Mouse (Mus musculus) ES-E14 (cell line): ENCODE measurements around the gene 4930595D18Rik. TPM values are rescaled to one million over a fixed set of nuclear protein-coding genes. Genes with fewer than 3 reads are reported as not detected.

Experiments used
- DNase-seq: peaks from one replicate; pipeline ENCODE4 v3.0.0-alpha.2; 2013; ENCODE audit warnings: low read depth, low spot score
- H3K27ac ChIP-seq: 2 replicates; pipeline ENCODE4 v1.5.1; 2012; ENCODE audit warnings: low read depth, mild to moderate bottlenecking, low read length, moderate library complexity, mixed read lengths; ENCODE audit not compliant: poor library complexity, insufficient read depth, severe bottlenecking
- H3K36me3 ChIP-seq: 2 replicates; pipeline ENCODE4 v1.6.1; 2012; ENCODE audit warnings: mild to moderate bottlenecking, low read length, moderate library complexity, mixed read lengths; ENCODE audit not compliant: control insufficient read depth, poor library complexity, insufficient read depth, severe bottlenecking
- H3K4me1 ChIP-seq, 2 experiments: fragments of 150-350 bp in 1 of 2; sonication (generic) in 1 of 2; 2 replicates each; pipeline ENCODE4 v1.6.1; 2012; ENCODE audit warnings: low read length in 2 of 2, mild to moderate bottlenecking in 1 of 2, mixed read lengths in 1 of 2; ENCODE audit not compliant: control insufficient read depth in 2 of 2, insufficient read depth in 2 of 2, poor library complexity in 1 of 2
- H3K4me3 ChIP-seq, 2 experiments: fragments of 150-350 bp in 1 of 2; sonication (generic) in 1 of 2; 2 replicates each; pipeline ENCODE4 v1.5.1; 2012; ENCODE audit warnings: low read length in 2 of 2, low read depth in 1 of 2, mild to moderate bottlenecking in 1 of 2, mixed read lengths in 1 of 2; ENCODE audit not compliant: insufficient read depth in 1 of 2, poor library complexity in 1 of 2, severe bottlenecking in 1 of 2
- H3K9ac ChIP-seq: 2 replicates; pipeline ENCODE4 v1.6.1; 2012; ENCODE audit warnings: low read depth, mild to moderate bottlenecking, low read length, mixed read lengths; ENCODE audit not compliant: poor library complexity, insufficient read depth, severe bottlenecking
- H3K9me3 ChIP-seq: fragments of 150-350 bp; sonication (generic); 2 replicates; pipeline ENCODE4 v1.6.1; 2012; ENCODE audit warnings: low read depth, mild to moderate bottlenecking, low read length; ENCODE audit not compliant: control insufficient read depth, insufficient read depth
- CHD2 ChIP-seq: IDR thresholded peaks from 2 replicates; pipeline ENCODE4 v1.6.1; 2014; ENCODE audit warnings: mild to moderate bottlenecking, low read depth, low read length, inconsistent platforms
- HCFC1 ChIP-seq: IDR thresholded peaks from 2 replicates; pipeline ENCODE4 v1.6.1; 2012; ENCODE audit warnings: low read length, inconsistent platforms, borderline replicate concordance; ENCODE audit not compliant: insufficient read depth
- MAFK ChIP-seq: IDR thresholded peaks from 2 replicates; pipeline ENCODE4 v1.6.1; 2014; ENCODE audit warnings: mild to moderate bottlenecking, low read depth, low read length, inconsistent platforms; ENCODE audit not compliant: insufficient read depth
- ZC3H11A ChIP-seq: IDR thresholded peaks from 2 replicates; pipeline ENCODE4 v1.6.1; 2012; ENCODE audit warnings: low read depth, mild to moderate bottlenecking, inconsistent platforms, low read length, borderline replicate concordance
- ZNF384 ChIP-seq: IDR thresholded peaks from 2 replicates; pipeline ENCODE4 v1.6.1; 2012; ENCODE audit warnings: low read depth, low read length, inconsistent platforms
- in situ Hi-C, 2 experiments: fragments of 600-800 bp; cut with MboI; formaldehyde crosslinking; loops; one replicate each; pipeline ENCODE4 v1.15.1; 2025; ENCODE audit warnings: low sequenced_read_pairs in 2 of 2, inconsistent platforms in 1 of 2; ENCODE audit not compliant: unreplicated experiment in 2 of 2
- total RNA-seq: library from RNA; depleted of rRNA; stranded (reverse); fragments of 300-350 nt; gene quantifications from 2 replicates; pipeline ENCODE4 v1.2.3, GENCODE M21; 2012

4930595D18Rik gene
- total RNA-seq, 1 experiment: not detected

DNA sequence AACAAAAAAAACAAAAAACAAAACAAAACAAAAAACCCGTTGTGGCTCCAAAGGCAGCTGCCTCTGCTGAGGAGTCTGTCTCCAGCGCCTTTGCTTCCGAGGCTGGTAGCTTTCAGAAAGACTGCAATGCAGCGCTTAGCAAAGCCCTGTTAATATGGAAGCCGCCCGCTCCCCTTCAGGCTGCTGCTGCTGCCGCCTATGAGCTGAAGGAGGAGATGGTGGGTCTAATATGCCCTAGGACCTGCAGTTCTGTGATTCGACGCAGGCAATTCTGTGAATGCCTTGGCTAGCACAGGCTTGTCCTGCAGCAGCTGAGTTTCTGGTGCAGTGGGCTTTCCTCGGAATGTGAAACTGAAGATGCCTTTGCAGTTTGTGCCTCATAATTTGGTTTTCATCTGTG, 18.8 kb upstream of the 4930595D18Rik start:
- Histone ChIP-seq H3K4me1 (no peaks in the 10 kb centered on the region), H3K4me3 (no peak overlapping the region), H3K27ac (no peak overlapping the region), H3K9me3 (no peaks in the 10 kb centered on the region), H3K9ac (no peak overlapping the region), H3K36me3 (no peaks in the 10 kb centered on the region)
- DNase-seq: no peak
- in situ Hi-C loops: no loop called here
- TF ChIP-seq ZC3H11A (no peak), ZNF384 (no peak), HCFC1 (no peak), MAFK (no peak), CHD2 (no peak)

DNA sequence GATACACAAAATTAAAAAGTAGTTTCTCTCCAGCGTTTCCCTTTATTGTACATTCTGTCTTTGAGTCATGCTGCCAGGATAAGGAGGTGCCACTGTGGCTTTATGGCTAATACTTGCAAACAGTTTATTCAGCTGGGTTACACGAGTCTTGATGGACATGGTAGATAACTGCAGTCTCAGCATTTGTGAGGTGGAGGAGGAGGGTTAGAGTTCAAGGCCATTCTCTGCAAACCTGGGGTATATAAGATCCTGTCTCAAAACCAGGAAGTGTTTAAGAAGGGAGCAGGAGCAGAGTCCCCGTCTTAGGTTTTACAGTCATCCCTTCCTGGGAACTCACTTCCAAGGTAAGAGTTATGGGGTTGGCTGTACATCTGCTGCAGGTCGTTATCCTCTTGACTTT, 12.3 kb upstream of the 4930595D18Rik start:
- Histone ChIP-seq H3K9me3 (no peaks in the 10 kb centered on the region), H3K4me1 (peaks cover 0 to 3% of the 10 kb centered on the region in 2 experiments; a peak in 1 of 4 replicates), H3K4me3 (no peak overlapping the region), H3K36me3 (no peaks in the 10 kb centered on the region), H3K9ac (no peak overlapping the region), H3K27ac (no peak overlapping the region)
- in situ Hi-C loops: no loop called here
- TF ChIP-seq HCFC1: no peak
- TF ChIP-seq ZNF384: no peak
- TF ChIP-seq MAFK: no peak
- TF ChIP-seq CHD2: no peak
- TF ChIP-seq ZC3H11A: no peak
- no peak for DNase-seq

DNA sequence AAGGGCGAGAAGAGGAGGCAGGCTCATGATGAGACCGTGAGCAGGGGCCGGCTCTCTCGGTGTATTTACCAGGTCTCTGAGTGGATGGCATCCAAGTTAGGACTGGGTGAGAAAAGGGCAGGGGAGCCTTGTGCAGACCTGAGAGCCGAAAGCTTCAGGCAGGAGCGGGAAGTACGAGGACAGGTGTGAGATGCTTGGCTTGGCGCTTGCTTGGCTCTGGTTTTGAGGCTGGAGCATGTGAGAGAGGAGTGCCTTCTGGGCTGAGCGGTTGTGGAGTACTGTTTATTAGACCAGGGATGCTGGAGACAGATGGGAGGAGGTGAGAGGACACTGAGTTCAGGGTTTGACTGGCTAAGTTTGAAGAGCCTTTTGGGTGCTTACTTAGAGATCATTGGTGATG, 9.0 kb upstream of the 4930595D18Rik start:
- in situ Hi-C loops: no loop called here
- Histone ChIP-seq H3K36me3 (no peaks in the 10 kb centered on the region), H3K27ac (no peak overlapping the region), H3K9me3 (no peaks in the 10 kb centered on the region), H3K4me3 (no peak overlapping the region), H3K9ac (no peak overlapping the region), H3K4me1 (peaks cover 0 to 9% of the 10 kb centered on the region in 2 experiments; a peak in 2 of 4 replicates)
- no peak for DNase-seq
- TF ChIP-seq ZC3H11A (no peak), HCFC1 (no peak), MAFK (no peak), ZNF384 (no peak), CHD2 (no peak)

DNA sequence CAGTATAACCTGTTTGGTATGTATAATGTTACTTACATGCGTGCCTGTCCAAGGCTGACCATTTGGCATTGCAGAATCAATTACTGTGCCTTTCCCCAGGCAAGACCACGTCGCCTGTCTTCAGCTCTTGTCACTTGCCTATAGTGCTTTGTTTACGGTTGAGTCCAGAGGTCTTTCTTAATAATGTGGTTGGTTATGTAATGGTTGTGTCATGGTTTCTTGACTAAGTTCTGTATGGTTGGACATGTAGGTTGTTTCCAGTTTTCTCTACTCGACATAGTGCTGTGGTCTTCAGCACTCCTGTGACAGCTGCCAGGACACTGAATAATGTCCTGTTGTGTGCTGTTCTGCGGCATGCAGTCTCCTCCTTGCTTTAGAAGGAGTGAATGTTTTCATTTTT, 8.5 kb upstream of the 4930595D18Rik start:
- peaks cover 0 to 9% of the 10 kb centered on the region in 2 experiments; a peak in 2 of 4 replicates for H3K4me1 ChIP-seq
- in situ Hi-C loops: no loop called here
- no peak overlapping the region for H3K4me3 ChIP-seq
- DNase-seq: no peak
- TF ChIP-seq ZNF384 (no peak), CHD2 (no peak), HCFC1 (no peak), ZC3H11A (no peak), MAFK (no peak)
- H3K9ac ChIP-seq: no peak overlapping the region
- H3K9me3 ChIP-seq: no peaks in the 10 kb centered on the region
- H3K36me3 ChIP-seq: no peaks in the 10 kb centered on the region
- H3K27ac ChIP-seq: no peak overlapping the region

DNA sequence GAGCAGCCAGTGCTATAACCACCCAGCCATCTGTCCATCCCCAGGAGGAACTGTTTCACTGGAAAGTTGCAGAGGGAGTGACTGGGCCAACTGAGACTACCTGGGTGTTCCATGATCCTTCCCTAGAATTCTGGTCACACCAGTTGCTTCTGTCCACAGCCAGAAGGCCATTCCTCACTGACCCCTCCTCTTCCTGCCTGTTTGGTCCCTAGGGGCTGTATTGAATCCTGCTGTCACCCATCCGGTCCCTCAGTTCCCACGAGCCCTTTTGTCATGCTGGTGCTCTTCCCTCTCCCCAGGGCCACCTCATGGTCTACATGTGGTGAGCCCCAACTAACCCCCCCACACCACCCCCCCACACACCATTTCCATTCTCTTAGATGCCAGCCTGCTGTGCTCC, 6.6 kb upstream of the 4930595D18Rik start:
- H3K9ac ChIP-seq: no peak overlapping the region

More for the DNA sequence above, 6.6 kb upstream of the 4930595D18Rik start:
- in situ Hi-C loops: no loop called here
- Histone ChIP-seq H3K36me3 (no peaks in the 10 kb centered on the region), H3K4me1 (peaks cover 0 to 9% of the 10 kb centered on the region in 2 experiments; a peak in 2 of 4 replicates), H3K9me3 (no peaks in the 10 kb centered on the region), H3K4me3 (no peak overlapping the region), H3K27ac (no peak overlapping the region)
- TF ChIP-seq MAFK (no peak), ZNF384 (no peak), CHD2 (no peak), ZC3H11A (no peak), HCFC1 (no peak)
- no peak for DNase-seq
